ENCODE assay signal across 23 mouse cellular contexts in genomic region chrX:139779401-139779800, GRCm38 (mm10). TPM values are rescaled to one million over a fixed set of nuclear protein-coding genes. Genes with fewer than 3 reads are reported as not detected.
"Had no signal": no experiment of that assay in that cellular context is flagged by ENCODE, and none has a peak within 500 bp of the region (broad histone marks: within the 10 kb centered on the region; RNA-seq: fewer than 3 reads in every experiment).

No protein-coding gene starts in this region.

- DNase-seq: kidney, postnatal 10 days; kidney, postnatal 4 days; retina, postnatal 1 day; right cerebral cortex, postnatal 4 days; spleen, adult 18-20 months; thymus, adult 18-20 months; thymus, postnatal 25 days had no signal

- H3K4me1 ChIP-seq: megakaryocyte, embryonic 14.5 days; midbrain, embryonic 15.5 days; neural tube, embryonic 12.5 days had no signal

- H3K9me3 ChIP-seq: limb, embryonic 10.5 days; lung, embryonic 15.5 days; megakaryocyte, embryonic 14.5 days; midbrain, embryonic 15.5 days; neural tube, embryonic 12.5 days had no signal

- H3K27ac ChIP-seq: layer of hippocampus, adult 2 months; limb, embryonic 10.5 days; liver, embryonic 14.5 days; lung, embryonic 15.5 days; macrophage; midbrain, embryonic 15.5 days; neural tube, embryonic 12.5 days had no signal

- H3K9ac ChIP-seq: liver, embryonic 14.5 days; lung, embryonic 15.5 days; midbrain, embryonic 15.5 days; neural tube, embryonic 12.5 days had no signal

- ATAC-seq: intestine, postnatal 0 days; midbrain, embryonic 15.5 days had no signal

- H3K27me3 ChIP-seq: lung, embryonic 15.5 days had no signal

- H3K4me2 ChIP-seq: lung, embryonic 15.5 days; midbrain, embryonic 11.5 days; midbrain, embryonic 15.5 days; neural tube, embryonic 12.5 days had no signal

- H3K36me3 ChIP-seq: limb, embryonic 10.5 days; lung, embryonic 15.5 days; midbrain, embryonic 15.5 days; neural tube, embryonic 12.5 days had no signal

- H3K4me3 ChIP-seq: layer of hippocampus, adult 2 months; limb, embryonic 10.5 days; lung, embryonic 15.5 days; megakaryocyte, embryonic 14.5 days; midbrain, embryonic 15.5 days; neural tube, embryonic 12.5 days had no signal

RNA-seq across cellular contexts. Expression of gene Ripply1, which starts 2.8 kb away (rescaled TPM):
- total RNA-seq: layer of hippocampus, adult 2 months; layer of hippocampus, postnatal 10 days; monocyte, adult 5-6 weeks; neutrophil, adult 5-6 weeks had no signal
- polyA plus RNA-seq: intestine, postnatal 0 days; kidney, embryonic 14.5 days; limb, embryonic 10.5 days; lung, embryonic 15.5 days; macrophage; midbrain, embryonic 15.5 days; neural tube, embryonic 12.5 days; stomach, embryonic 14.5 days; urinary bladder, adult 2 months had no signal

RNA-seq across cellular contexts. Expression of gene Cldn2, which starts 21.2 kb away (rescaled TPM):
- total RNA-seq: monocyte, adult 5-6 weeks; neutrophil, adult 5-6 weeks had no signal
- polyA plus RNA-seq: limb, embryonic 10.5 days; macrophage had no signal
